Mouse (Mus musculus): ENCODE measurements around the gene Ppp1r26.

- TF ChIP-seq CTCF (IDR thresholded peaks at IDR 0.05; ENCODE audit: borderline replicate concordance, insufficient read depth, low read depth, low read length) (no peak), POLR2A (IDR thresholded peaks at IDR 0.05; ENCODE audit: borderline replicate concordance, insufficient read depth, low read length) (no peak)
Observed at GRCm38 (mm10) chr2:28414116-28414756, 32.4 kb upstream of the Ppp1r26 start.
